Mouse (Mus musculus): ENCODE data around the gene Myoz2.

DNA sequence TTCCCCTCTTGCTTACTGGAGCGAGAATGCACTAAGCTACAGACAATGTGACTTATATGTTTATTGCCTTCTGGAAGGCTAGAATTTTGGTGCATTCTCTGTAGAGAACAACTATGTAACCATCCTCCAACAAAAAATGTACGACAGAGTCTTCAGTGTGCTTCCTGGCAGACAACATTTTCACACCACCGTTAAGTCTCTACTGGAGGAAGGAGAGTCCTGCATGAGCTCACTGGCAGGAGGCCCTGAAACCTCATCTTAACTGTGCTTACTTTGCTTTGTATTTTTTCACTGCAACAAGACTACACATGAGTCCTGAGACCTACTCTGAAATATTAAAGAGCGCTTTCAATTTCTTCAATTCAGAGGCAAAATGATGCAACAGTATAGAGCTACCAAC, 59.5 kb downstream of the Myoz2 start:
- no peak for TF ChIP-seq POLR2A (IDR thresholded peaks at IDR 0.05; ENCODE audit: low read depth, low read length)
- TF ChIP-seq CTCF (IDR thresholded peaks at IDR 0.05; ENCODE audit: extremely low read depth, insufficient read depth, insufficient read length, insufficient replicate concordance), result no peak

All from spleen, adult 2 months (tissue).